ENCODE assay signal across 9 mouse cellular contexts in the genomic region with DNA sequence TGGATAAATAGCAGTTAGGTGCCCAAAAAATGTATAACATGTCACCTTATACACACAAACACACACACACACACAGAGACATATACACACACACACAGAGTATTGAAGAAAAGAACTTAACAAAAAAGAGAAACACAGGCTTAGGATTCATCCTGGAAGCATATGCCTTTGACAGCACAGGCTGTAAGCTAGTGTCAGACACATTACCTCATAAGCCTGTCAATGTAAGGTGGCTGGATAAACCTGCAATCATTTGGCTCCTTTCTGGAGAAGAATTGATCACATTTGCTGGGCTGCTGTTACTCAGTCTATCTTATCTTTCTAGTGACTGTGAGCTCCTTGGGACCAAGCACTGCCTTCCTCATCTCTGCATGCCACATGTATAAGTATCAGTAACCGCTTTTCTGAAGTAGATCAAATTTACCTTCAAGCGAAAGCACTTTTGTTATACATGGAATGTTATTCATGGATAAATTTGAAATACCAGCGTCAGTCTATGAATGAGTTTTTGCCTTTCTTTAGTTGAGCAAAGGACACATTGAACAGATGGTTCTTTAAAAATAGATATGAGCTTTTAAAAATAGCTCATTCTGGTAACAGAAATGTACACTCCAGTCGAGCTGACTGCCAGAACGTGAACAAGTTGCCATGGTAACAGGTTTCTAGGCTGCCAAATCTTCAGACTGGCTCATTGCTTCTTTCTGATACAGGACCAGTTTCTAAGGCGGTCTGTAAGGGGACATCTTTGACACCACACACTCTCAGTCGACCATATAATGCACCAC. TPM values are rescaled to one million over a fixed set of nuclear protein-coding genes. Genes with fewer than 3 reads are reported as not detected.
DNase-seq lines count a peak whose midpoint lies in the region; ATAC-seq and TF ChIP-seq lines count a peak whose summit lies in the region.
"Had no signal": no experiment of that assay in that cellular context is flagged by ENCODE, and none has a peak within 500 bp of the region (broad histone marks: within the 10 kb centered on the region; RNA-seq: fewer than 3 reads in every experiment).

No protein-coding gene starts in this region.

- no peaks in the 10 kb centered on the region for H3K36me3 ChIP-seq in forebrain, embryonic 12.5 days (replicated peaks)
- H3K36me3 ChIP-seq in forebrain, embryonic 11.5 days (ENCODE audit: control insufficient read depth, insufficient read depth, low read length), result no peaks in the 10 kb centered on the region
- H3K36me3 ChIP-seq in forebrain, postnatal 0 days (ENCODE audit: insufficient read depth), result no peaks in the 10 kb centered on the region

- TF ChIP-seq CTCF in forebrain, postnatal 0 days (IDR thresholded peaks at IDR 0.05; ENCODE audit: low read depth), result no peak

- no peak overlapping the region for H3K9ac ChIP-seq in forebrain, embryonic 12.5 days
- no peak overlapping the region for H3K9ac ChIP-seq in forebrain, embryonic 11.5 days (ENCODE audit: low read length)
- 0 out of 2 replicates have a peak overlapping the region, but pooled peaks have one; percentile 14 for H3K9ac ChIP-seq in forebrain, postnatal 0 days
- H3K9ac ChIP-seq: limb, embryonic 15.5 days had no signal

- H3K27me3 ChIP-seq in forebrain, embryonic 12.5 days, result no peaks in the 10 kb centered on the region
- H3K27me3 ChIP-seq in forebrain, embryonic 11.5 days (ENCODE audit: control insufficient read depth, insufficient read depth, low read length), result no peaks in the 10 kb centered on the region
- H3K27me3 ChIP-seq in forebrain, postnatal 0 days (ENCODE audit: insufficient read depth, low read length), result no peaks in the 10 kb centered on the region
- H3K27me3 ChIP-seq: limb, embryonic 15.5 days had no signal

- WGBS in forebrain, embryonic 12.5 days, result 41% methylated on average over 7 of the region's 7 CpGs
- 54% methylated on average over 7 of the region's 7 CpGs for WGBS in forebrain, embryonic 11.5 days
- 8% methylated on average over 7 of the region's 7 CpGs for WGBS in forebrain, postnatal 0 days

- H3K9me3 ChIP-seq in forebrain, embryonic 12.5 days, result no peaks in the 10 kb centered on the region
- H3K9me3 ChIP-seq in forebrain, embryonic 11.5 days (ENCODE audit: control insufficient read depth, low read length), result no peaks in the 10 kb centered on the region
- no peaks in the 10 kb centered on the region for H3K9me3 ChIP-seq in forebrain, postnatal 0 days (ENCODE audit: low read length)
- H3K9me3 ChIP-seq: limb, embryonic 15.5 days had no signal

- H3K4me2 ChIP-seq in forebrain, embryonic 12.5 days, result no peak overlapping the region
- no peak overlapping the region for H3K4me2 ChIP-seq in forebrain, embryonic 11.5 days (ENCODE audit: low read depth, low read length, severe bottlenecking)
- peak overlapping the region; percentile 36 for H3K4me2 ChIP-seq in forebrain, postnatal 0 days (ENCODE audit: low read depth)
- H3K4me2 ChIP-seq: limb, embryonic 15.5 days had no signal

- peaks cover 8% of the 10 kb centered on the region for H3K4me1 ChIP-seq in forebrain, embryonic 12.5 days
- H3K4me1 ChIP-seq in forebrain, embryonic 11.5 days (replicated peaks; ENCODE audit: control insufficient read depth, insufficient read depth, low read length), result no peaks in the 10 kb centered on the region
- peaks cover 13% of the 10 kb centered on the region for H3K4me1 ChIP-seq in forebrain, postnatal 0 days (ENCODE audit: insufficient read depth)
- H3K4me1 ChIP-seq: limb, embryonic 15.5 days had no signal

- DNase-seq in forebrain, embryonic 11.5 days (ENCODE audit: low spot score), result no peak
- peak; percentile 86 for DNase-seq in NIH3T3 (ENCODE audit: low read depth)
- DNase-seq in forebrain, postnatal 0 days, result peak; percentile 94
- DNase-seq in layer of hippocampus, postnatal 14 days (ENCODE audit: low spot score in 2 of 2), result peak; percentile 60 to 91
- DNase-seq in right cerebral cortex, postnatal 25 days, result peak; percentile 64

- H3K4me3 ChIP-seq in forebrain, embryonic 12.5 days (replicated peaks), result no peak overlapping the region
- no peak overlapping the region for H3K4me3 ChIP-seq in forebrain, embryonic 11.5 days (ENCODE audit: low read depth, low read length)
- H3K4me3 ChIP-seq in forebrain, postnatal 0 days (ENCODE audit: low read depth, low read length), result no peak overlapping the region
- H3K4me3 ChIP-seq: limb, embryonic 15.5 days had no signal

- ATAC-seq in forebrain, embryonic 12.5 days (ENCODE audit: low FRiP score), result peak; percentile 53; the same call in 1 of the 2 replicates
- no peak for ATAC-seq in forebrain, embryonic 11.5 days (replicated peaks; ENCODE audit: low FRiP score)
- ATAC-seq in forebrain, postnatal 0 days, result peak; percentile 91
- no peak for ATAC-seq in megakaryocyte, adult 5-6 weeks (ENCODE audit: poor library complexity, severe bottlenecking)
- no peak for ATAC-seq in CD4-positive, CD25-positive, alpha-beta regulatory T cell, adult 4 months

- H3K27ac ChIP-seq in forebrain, embryonic 12.5 days, result 0 out of 2 replicates have a peak overlapping the region, but pooled peaks have one; percentile 19
- H3K27ac ChIP-seq in forebrain, embryonic 11.5 days (ENCODE audit: low read depth, low read length), result no peak overlapping the region
- peak overlapping the region; percentile 90 for H3K27ac ChIP-seq in forebrain, postnatal 0 days (ENCODE audit: low read depth, low read length)
- H3K27ac ChIP-seq: limb, embryonic 15.5 days had no signal

RNA-seq across cellular contexts. Expression of gene Myof, which starts 51.8 kb away (rescaled TPM):
- 2.1 and 2.9 TPM in 2 replicates for polyA plus RNA-seq in forebrain, embryonic 12.5 days (2016; fragmentation: Nextera tagmentation; extraction: Ambion mirVana)
- 4.7 and 4.9 TPM in 2 replicates for polyA plus RNA-seq in forebrain, embryonic 11.5 days (2014; fragmentation: Nextera tagmentation; extraction: Ambion mirVana)
- total RNA-seq in forebrain, postnatal 0 days (2014; rRNA removed), result 4.8 and 5.1 TPM in 2 replicates
- 1.4 and 1.5 TPM in 2 replicates for polyA plus RNA-seq in forebrain, postnatal 0 days (2015; fragmentation: Nextera tagmentation; extraction: Ambion mirVana)
- 1 to 10 TPM; 5.6 to 7.9 TPM for total RNA-seq in layer of hippocampus, postnatal 14 days (2021)
- total RNA-seq in megakaryocyte, adult 5-6 weeks (2015), result 11.1 and 12.2 TPM in 2 replicates
- total RNA-seq in megakaryocyte, adult 5-6 weeks (2017), result 6.0 and 9.0 TPM in 2 replicates
- polyA plus RNA-seq in CD4-positive, CD25-positive, alpha-beta regulatory T cell, adult 4 months (2017; shearing (Covaris generic)), result under 1 TPM; 0.56 to 0.94 TPM

Comparison
In these comparisons a context has a peak if more than half of its experiments do, and no peak if none do; other contexts are left out.
1. ATAC-seq: peak in forebrain, embryonic 12.5 days (single experiment) and forebrain, postnatal 0 days (single experiment); none in forebrain, embryonic 11.5 days (single experiment), megakaryocyte, adult 5-6 weeks (single experiment) and CD4-positive, CD25-positive, alpha-beta regulatory T cell, adult 4 months (single experiment).